Mouse (Mus musculus) neural tube, embryonic 12.5 days (tissue): ENCODE results near the gene Fer. TPM values are rescaled to one million over a fixed set of nuclear protein-coding genes. Genes with fewer than 3 reads are reported as not detected.

Experiments
- ATAC-seq: fragments of 200-750 bp; cut with Nextera tagmentation; 2 replicates; pipeline ENCODE4 v1.8.0; 2017; ENCODE audit warnings: low read depth, mild to moderate bottlenecking, moderate TSS enrichment, moderate library complexity; ENCODE audit not compliant: low FRiP score
- H3K27ac ChIP-seq: fragments of 300-500 bp; sonication (generic); 2 replicates; pipeline ENCODE4 v1.5.1; 2016
- H3K27me3 ChIP-seq: fragments of 300-500 bp; sonication (generic); replicated peaks from 2 replicates; pipeline ENCODE4 v1.6.1; 2016; ENCODE audit warnings: mild to moderate bottlenecking
- H3K36me3 ChIP-seq: fragments of 300-500 bp; sonication (generic); 2 replicates; pipeline ENCODE4 v1.6.1; 2016; ENCODE audit warnings: mild to moderate bottlenecking
- H3K4me1 ChIP-seq: fragments of 300-500 bp; sonication (generic); 2 replicates; pipeline ENCODE4 v1.6.1; 2016
- H3K4me2 ChIP-seq: fragments of 300-500 bp; sonication (generic); replicated peaks from 2 replicates; pipeline ENCODE4 v1.6.1; 2016; ENCODE audit warnings: mild to moderate bottlenecking
- H3K4me3 ChIP-seq: fragments of 300-500 bp; sonication (generic); 2 replicates; pipeline ENCODE4 v1.5.1; 2016
- H3K9ac ChIP-seq: fragments of 300-500 bp; sonication (generic); 2 replicates; pipeline ENCODE4 v1.6.1; 2016; ENCODE audit warnings: mild to moderate bottlenecking
- H3K9me3 ChIP-seq: fragments of 300-500 bp; sonication (generic); 2 replicates; pipeline ENCODE4 v1.6.1; 2016; ENCODE audit warnings: mild to moderate bottlenecking
- WGBS: fragments of 180-500 bp; shearing (Covaris S2); methylation state at CpG from one replicate; pipeline ENCODE4 v1.1.7; 2016; 5-methylcytosine and 5-hydroxymethylcytosine counted together
- polyA plus RNA-seq: library from polyadenylated mRNA; unstranded; fragments of >200 nt; fragmentation: Nextera tagmentation; extraction: Ambion mirVana; gene quantifications from 2 replicates; pipeline ENCODE4 v1.2.1, GENCODE M21; 2016

Fer gene
- polyA plus RNA-seq = 30.8 and 32.7 TPM in 2 replicates

- H3K9me3 ChIP-seq = no peaks in the 10 kb centered on the region
- H3K4me1 ChIP-seq = peaks cover 5% of the 10 kb centered on the region; the same call in 1 of the 2 replicates
- ATAC-seq = peak; percentile 42
- under 1% methylated on average over 41 of the region's 41 CpGs for WGBS
- no peak within 1 kb of the TSS; the same call in 1 of the 2 replicates for H3K27ac ChIP-seq
- H3K36me3 ChIP-seq = no peaks in the 10 kb centered on the region
- no peaks in the 10 kb centered on the region for H3K27me3 ChIP-seq
- peak within 1 kb of the TSS; percentile 90 for H3K4me2 ChIP-seq
- H3K4me3 ChIP-seq = peak within 1 kb of the TSS; percentile 89
- H3K9ac ChIP-seq = peak within 1 kb of the TSS; percentile 83
These were observed at the start of gene Fer for GRCm38 (mm10) chr17:63863012-63863630. Gene Fer, plus strand, starts transcription at chr17:63863062.

GRCm38 (mm10) chr17:63813552-63813951, 49.3 kb upstream of the Fer start:
- H3K36me3 ChIP-seq = no peaks in the 10 kb centered on the region
- no peak for ATAC-seq
- WGBS = 83% methylated on average over 6 of the region's 6 CpGs

GRCm38 (mm10) chr17:63818444-63819027, 44.3 kb upstream of the Fer start:
- WGBS = 92% methylated on average over 10 of the region's 10 CpGs
- H3K9me3 ChIP-seq = no peaks in the 10 kb centered on the region
- no peak for ATAC-seq
- H3K27ac ChIP-seq = no peak overlapping the region
- H3K27me3 ChIP-seq = no peaks in the 10 kb centered on the region
- no peaks in the 10 kb centered on the region for H3K36me3 ChIP-seq
- H3K4me3 ChIP-seq = no peak overlapping the region
- H3K4me1 ChIP-seq = no peaks in the 10 kb centered on the region
- H3K9ac ChIP-seq = no peak overlapping the region
- H3K4me2 ChIP-seq = no peak overlapping the region

More at GRCm38 (mm10) chr17:63813552-63813951, 49.3 kb upstream of the Fer start:
- H3K4me3 ChIP-seq = no peak overlapping the region
- no peak overlapping the region for H3K4me2 ChIP-seq
- H3K27me3 ChIP-seq = no peaks in the 10 kb centered on the region
- no peaks in the 10 kb centered on the region for H3K4me1 ChIP-seq
- H3K9ac ChIP-seq = no peak overlapping the region
- no peak overlapping the region for H3K27ac ChIP-seq
- H3K9me3 ChIP-seq = no peaks in the 10 kb centered on the region

- Histone ChIP-seq H3K27ac (no peak overlapping the region), H3K27me3 (no peaks in the 10 kb centered on the region), H3K4me3 (no peak overlapping the region), H3K9me3 (no peaks in the 10 kb centered on the region), H3K9ac (no peak overlapping the region), H3K4me2 (no peak overlapping the region), H3K4me1 (no peaks in the 10 kb centered on the region), H3K36me3 (no peaks in the 10 kb centered on the region)
- 93% methylated on average over 4 of the region's 4 CpGs for WGBS
- no peak for ATAC-seq
These were observed 38.7 kb upstream of the Fer start for GRCm38 (mm10) chr17:63824141-63824540.

- Histone ChIP-seq H3K36me3 (no peaks in the 10 kb centered on the region), H3K9me3 (no peaks in the 10 kb centered on the region), H3K27ac (no peak overlapping the region), H3K4me3 (no peak overlapping the region), H3K9ac (no peak overlapping the region), H3K4me1 (no peaks in the 10 kb centered on the region), H3K4me2 (no peak overlapping the region), H3K27me3 (no peaks in the 10 kb centered on the region)
- 89% methylated on average over 8 of the region's 8 CpGs for WGBS
- ATAC-seq = no peak
These were observed 36.7 kb upstream of the Fer start for GRCm38 (mm10) chr17:63826196-63826595.

GRCm38 (mm10) chr17:63826767-63827166, 36.1 kb upstream of the Fer start:
- ATAC-seq = no peak
- no peak overlapping the region for H3K27ac ChIP-seq
- no peaks in the 10 kb centered on the region for H3K36me3 ChIP-seq
- H3K27me3 ChIP-seq = no peaks in the 10 kb centered on the region
- WGBS = 89% methylated on average over 7 of the region's 7 CpGs
- H3K9me3 ChIP-seq = no peaks in the 10 kb centered on the region
- no peak overlapping the region for H3K9ac ChIP-seq
- H3K4me2 ChIP-seq = no peak overlapping the region
- H3K4me3 ChIP-seq = no peak overlapping the region
- no peaks in the 10 kb centered on the region for H3K4me1 ChIP-seq

- H3K27ac ChIP-seq = no peak overlapping the region
- H3K4me1 ChIP-seq = no peaks in the 10 kb centered on the region
- WGBS = 61% methylated on average over 5 of the region's 5 CpGs
- H3K27me3 ChIP-seq = no peaks in the 10 kb centered on the region
- no peaks in the 10 kb centered on the region for H3K9me3 ChIP-seq
- no peak overlapping the region for H3K4me3 ChIP-seq
- no peak for ATAC-seq
- H3K4me2 ChIP-seq = no peak overlapping the region
- H3K9ac ChIP-seq = no peak overlapping the region
- H3K36me3 ChIP-seq = no peaks in the 10 kb centered on the region
These were observed 34.1 kb upstream of the Fer start for GRCm38 (mm10) chr17:63828561-63829332.

GRCm38 (mm10) chr17:63831550-63831949, 31.3 kb upstream of the Fer start:
- Histone ChIP-seq H3K27me3 (no peaks in the 10 kb centered on the region), H3K4me2 (no peak overlapping the region), H3K27ac (no peak overlapping the region), H3K9me3 (no peaks in the 10 kb centered on the region), H3K36me3 (no peaks in the 10 kb centered on the region), H3K9ac (no peak overlapping the region), H3K4me3 (no peak overlapping the region), H3K4me1 (no peaks in the 10 kb centered on the region)
- 80% methylated on average over 4 of the region's 4 CpGs for whole genome bisulfite sequencing
- no peak for ATAC-seq

GRCm38 (mm10) chr17:63836223-63836622, 26.6 kb upstream of the Fer start:
- Histone ChIP-seq H3K9me3 (no peaks in the 10 kb centered on the region), H3K27me3 (no peaks in the 10 kb centered on the region), H3K27ac (no peak overlapping the region), H3K4me3 (no peak overlapping the region), H3K4me2 (no peak overlapping the region), H3K9ac (no peak overlapping the region), H3K4me1 (no peaks in the 10 kb centered on the region), H3K36me3 (no peaks in the 10 kb centered on the region)
- 92% methylated on average over 2 of the region's 2 CpGs for WGBS
- no peak for ATAC-seq

- 92% methylated on average over 8 of the region's 8 CpGs for WGBS
- H3K27me3 ChIP-seq = no peaks in the 10 kb centered on the region
- no peaks in the 10 kb centered on the region for H3K36me3 ChIP-seq
- ATAC-seq = no peak
- no peaks in the 10 kb centered on the region for H3K4me1 ChIP-seq
- no peak overlapping the region for H3K4me3 ChIP-seq
- no peak overlapping the region for H3K27ac ChIP-seq
- H3K4me2 ChIP-seq = no peak overlapping the region
- H3K9me3 ChIP-seq = no peaks in the 10 kb centered on the region
- H3K9ac ChIP-seq = no peak overlapping the region
These were observed 26.2 kb upstream of the Fer start for GRCm38 (mm10) chr17:63836641-63837040.

GRCm38 (mm10) chr17:63838144-63838543, 24.7 kb upstream of the Fer start:
- H3K4me1 ChIP-seq = no peaks in the 10 kb centered on the region
- ATAC-seq = no peak
- H3K27ac ChIP-seq = no peak overlapping the region
- H3K4me3 ChIP-seq = no peak overlapping the region
- H3K9me3 ChIP-seq = no peaks in the 10 kb centered on the region
- H3K36me3 ChIP-seq = no peaks in the 10 kb centered on the region
- H3K9ac ChIP-seq = no peak overlapping the region
- H3K4me2 ChIP-seq = no peak overlapping the region
- WGBS = 94% methylated on average over 8 of the region's 8 CpGs
- no peaks in the 10 kb centered on the region for H3K27me3 ChIP-seq

- no peaks in the 10 kb centered on the region for H3K36me3 ChIP-seq
- WGBS = 93% methylated on average over 3 of the region's 3 CpGs
- no peak overlapping the region for H3K27ac ChIP-seq
- ATAC-seq = no peak
- no peaks in the 10 kb centered on the region for H3K9me3 ChIP-seq
- H3K9ac ChIP-seq = no peak overlapping the region
- H3K4me2 ChIP-seq = no peak overlapping the region
- H3K4me1 ChIP-seq = no peaks in the 10 kb centered on the region
- no peaks in the 10 kb centered on the region for H3K27me3 ChIP-seq
- no peak overlapping the region for H3K4me3 ChIP-seq
These were observed 23.1 kb upstream of the Fer start for GRCm38 (mm10) chr17:63839636-63840269.
